Mouse (Mus musculus): ENCODE data around the gene Iqcn. TPM values are rescaled to one million over a fixed set of nuclear protein-coding genes. Genes with fewer than 3 reads are reported as not detected.

Iqcn gene
- polyA plus RNA-seq, 1 experiment from 2014 or later, result 0.04 TPM

GRCm38 (mm10) chr8:70719796-70720270 lies 16.6 kb downstream of the Iqcn start:
- Histone ChIP-seq H3K9ac (no peak overlapping the region), H3K4me3 (ENCODE audit: low read depth, low read length) (no peak overlapping the region), H3K27ac (ENCODE audit: low read depth) (no peak overlapping the region), H3K9me3 (ENCODE audit: low read depth, low read length) (no peaks in the 10 kb centered on the region), H3K27me3 (ENCODE audit: insufficient read depth, low read length) (no peaks in the 10 kb centered on the region), H3K36me3 (ENCODE audit: insufficient read depth) (no peaks in the 10 kb centered on the region), H3K4me1 (ENCODE audit: insufficient read depth) (no peaks in the 10 kb centered on the region), H3K4me2 (no peak overlapping the region)
- 48% methylated on average over 9 of the region's 9 CpGs for WGBS
- no peak for TF ChIP-seq CTCF (IDR thresholded peaks at IDR 0.05; ENCODE audit: low read depth)
- ATAC-seq (ENCODE audit: insufficient read depth) (no peak), DNase-seq (no peak)

GRCm38 (mm10) chr8:70720739-70721138 lies 17.5 kb downstream of the Iqcn start:
- under 1% methylated on average over 3 of the region's 3 CpGs for WGBS
- Histone ChIP-seq H3K9ac (no peak overlapping the region), H3K36me3 (ENCODE audit: insufficient read depth) (no peaks in the 10 kb centered on the region), H3K9me3 (ENCODE audit: low read depth, low read length) (no peaks in the 10 kb centered on the region), H3K27ac (ENCODE audit: low read depth) (no peak overlapping the region), H3K27me3 (ENCODE audit: insufficient read depth, low read length) (no peaks in the 10 kb centered on the region), H3K4me2 (no peak overlapping the region), H3K4me3 (ENCODE audit: low read depth, low read length) (no peak overlapping the region), H3K4me1 (ENCODE audit: insufficient read depth) (no peaks in the 10 kb centered on the region)
- TF ChIP-seq CTCF (IDR thresholded peaks at IDR 0.05; ENCODE audit: low read depth), result peak; percentile 96
- peak; percentile 88 for DNase-seq
- peak; percentile 35; the same call in 1 of the 2 replicates for ATAC-seq (ENCODE audit: insufficient read depth)

GRCm38 (mm10) chr8:70721601-70722000 lies 18.3 kb downstream of the Iqcn start:
- Histone ChIP-seq H3K36me3 (ENCODE audit: insufficient read depth) (no peaks in the 10 kb centered on the region), H3K4me3 (ENCODE audit: low read depth, low read length) (no peak overlapping the region), H3K27me3 (ENCODE audit: insufficient read depth, low read length) (no peaks in the 10 kb centered on the region), H3K9me3 (ENCODE audit: low read depth, low read length) (no peaks in the 10 kb centered on the region), H3K9ac (no peak overlapping the region), H3K4me1 (ENCODE audit: insufficient read depth) (no peaks in the 10 kb centered on the region), H3K4me2 (no peak overlapping the region), H3K27ac (ENCODE audit: low read depth) (no peak overlapping the region)
- DNase-seq (no peak), ATAC-seq (ENCODE audit: insufficient read depth) (no peak)
- TF ChIP-seq CTCF (IDR thresholded peaks at IDR 0.05; ENCODE audit: low read depth), result no peak
- WGBS, result 81% methylated on average over 8 of the region's 8 CpGs

- WGBS, result 37% methylated on average over 7 of the region's 7 CpGs
- ATAC-seq (ENCODE audit: insufficient read depth) (no peak), DNase-seq (peak; percentile 14)
- H3K27me3 ChIP-seq (ENCODE audit: insufficient read depth, low read length), result peaks cover 11% of the 10 kb centered on the region
- H3K36me3 ChIP-seq (ENCODE audit: insufficient read depth), result no peaks in the 10 kb centered on the region
- H3K4me3 ChIP-seq (ENCODE audit: low read depth, low read length), result no peak within 1 kb of the TSS
- no peak within 1 kb of the TSS for H3K4me2 ChIP-seq
- no peak within 1 kb of the TSS for H3K27ac ChIP-seq (ENCODE audit: low read depth)
- H3K9ac ChIP-seq, result no peak within 1 kb of the TSS
- TF ChIP-seq CTCF (IDR thresholded peaks at IDR 0.05; ENCODE audit: low read depth), result no peak
- no peaks in the 10 kb centered on the region for H3K9me3 ChIP-seq (ENCODE audit: low read depth, low read length)
- no peaks in the 10 kb centered on the region for H3K4me1 ChIP-seq (ENCODE audit: insufficient read depth)
These were observed 20.4 kb downstream of the Iqcn start, which contains the start of gene Pde4c for GRCm38 (mm10) chr8:70723486-70724210. TSS of gene Pde4c (plus strand) at chr8:70723720.

GRCm38 (mm10) chr8:70724216-70724615 lies 21.0 kb downstream of the Iqcn start:
- no peaks in the 10 kb centered on the region for H3K4me1 ChIP-seq (ENCODE audit: insufficient read depth)
- 68% methylated on average over 12 of the region's 12 CpGs for WGBS
- no peak for DNase-seq
- H3K27ac ChIP-seq (ENCODE audit: low read depth), result no peak overlapping the region
- H3K9ac ChIP-seq, result no peak overlapping the region
- no peak overlapping the region for H3K4me2 ChIP-seq
- H3K9me3 ChIP-seq (ENCODE audit: low read depth, low read length), result no peaks in the 10 kb centered on the region
- H3K27me3 ChIP-seq (ENCODE audit: insufficient read depth, low read length), result peaks cover 17% of the 10 kb centered on the region
- no peak overlapping the region for H3K4me3 ChIP-seq (ENCODE audit: low read depth, low read length)
- TF ChIP-seq CTCF (IDR thresholded peaks at IDR 0.05; ENCODE audit: low read depth), result no peak
- ATAC-seq (ENCODE audit: insufficient read depth), result no peak
- H3K36me3 ChIP-seq (ENCODE audit: insufficient read depth), result no peaks in the 10 kb centered on the region

- H3K27me3 ChIP-seq (ENCODE audit: insufficient read depth, low read length), result peaks cover 31% of the 10 kb centered on the region
- no peaks in the 10 kb centered on the region for H3K4me1 ChIP-seq (ENCODE audit: insufficient read depth)
- no peak overlapping the region for H3K27ac ChIP-seq (ENCODE audit: low read depth)
- WGBS, result 23% methylated on average over 14 of the region's 14 CpGs
- no peak for TF ChIP-seq CTCF (IDR thresholded peaks at IDR 0.05; ENCODE audit: low read depth)
- no peaks in the 10 kb centered on the region for H3K36me3 ChIP-seq (ENCODE audit: insufficient read depth)
- no peak for ATAC-seq (ENCODE audit: insufficient read depth)
- no peak overlapping the region for H3K9ac ChIP-seq
- no peak overlapping the region for H3K4me2 ChIP-seq
- DNase-seq, result peak; percentile 72
- H3K4me3 ChIP-seq (ENCODE audit: low read depth, low read length), result no peak overlapping the region
- no peaks in the 10 kb centered on the region for H3K9me3 ChIP-seq (ENCODE audit: low read depth, low read length)
These were observed 22.7 kb downstream of the Iqcn start for GRCm38 (mm10) chr8:70725792-70726447.

GRCm38 (mm10) chr8:70726721-70727120 lies 23.5 kb downstream of the Iqcn start:
- H3K4me1 ChIP-seq (ENCODE audit: insufficient read depth), result no peaks in the 10 kb centered on the region
- H3K9ac ChIP-seq, result no peak overlapping the region
- 41% methylated on average over 11 of the region's 11 CpGs for WGBS
- DNase-seq (no peak), ATAC-seq (ENCODE audit: insufficient read depth) (no peak)
- H3K4me3 ChIP-seq (ENCODE audit: low read depth, low read length), result no peak overlapping the region
- no peaks in the 10 kb centered on the region for H3K9me3 ChIP-seq (ENCODE audit: low read depth, low read length)
- H3K27me3 ChIP-seq (ENCODE audit: insufficient read depth, low read length), result peaks cover 33% of the 10 kb centered on the region
- no peak overlapping the region for H3K4me2 ChIP-seq
- H3K36me3 ChIP-seq (ENCODE audit: insufficient read depth), result no peaks in the 10 kb centered on the region
- TF ChIP-seq CTCF (IDR thresholded peaks at IDR 0.05; ENCODE audit: low read depth), result no peak
- no peak overlapping the region for H3K27ac ChIP-seq (ENCODE audit: low read depth)
